Mouse (Mus musculus) myocyte (in vitro differentiated cells): ENCODE data around the gene Tmem167. TPM values are rescaled to one million over a fixed set of nuclear protein-coding genes. Genes with fewer than 3 reads are reported as not detected.

Source experiments
- H3K27me3 ChIP-seq: one replicate; pipeline ENCODE4 v1.6.1; 2011; ENCODE audit not compliant: control insufficient read depth, insufficient read depth, insufficient read length
- H3K36me3 ChIP-seq: one replicate; pipeline ENCODE4 v1.6.1; 2011; ENCODE audit not compliant: control insufficient read depth, insufficient read depth
- H3K4me2 ChIP-seq: one replicate; pipeline ENCODE4 v1.6.1; 2011; ENCODE audit warnings: low read depth, control low read depth
- H3K4me3 ChIP-seq: one replicate; pipeline ENCODE4 v1.5.1; 2011; ENCODE audit warnings: mild to moderate bottlenecking, control low read depth, moderate library complexity
- H3K79me2 ChIP-seq: one replicate; pipeline ENCODE4 v1.6.1; 2011; ENCODE audit not compliant: control insufficient read depth, insufficient read depth
- H3ac ChIP-seq: one replicate; pipeline ENCODE4 v1.6.1; 2011; ENCODE audit not compliant: control insufficient read depth, insufficient read length
- CEBPB ChIP-seq: IDR thresholded peaks from 2 replicates; pipeline ENCODE4 v1.6.1; 2011; ENCODE audit warnings: mild to moderate bottlenecking, moderate library complexity; ENCODE audit not compliant: poor library complexity, insufficient read depth, severe bottlenecking
- E2F4 ChIP-seq: IDR thresholded peaks from one replicate; pipeline ENCODE4 v1.6.1; 2011; ENCODE audit warnings: mild to moderate bottlenecking, control low read depth, moderate library complexity; ENCODE audit not compliant: insufficient read depth
- MAX ChIP-seq: IDR thresholded peaks from one replicate; pipeline ENCODE4 v1.6.1; 2011; ENCODE audit warnings: low read depth, mild to moderate bottlenecking, control low read depth
- MYOD1 ChIP-seq, 3 experiments: IDR thresholded peaks; one replicate each; pipeline ENCODE4 v1.6.1; 2011; ENCODE audit warnings: control low read depth in 2 of 3, low read depth in 2 of 3, mild to moderate bottlenecking in 2 of 3, moderate library complexity in 1 of 3; ENCODE audit not compliant: insufficient read length in 2 of 3, control insufficient read depth in 1 of 3
- MYOG ChIP-seq, 3 experiments: IDR thresholded peaks; one replicate each; pipeline ENCODE4 v1.6.1; 2011; ENCODE audit warnings: control low read depth in 2 of 3, low read depth in 2 of 3, mild to moderate bottlenecking in 2 of 3; ENCODE audit not compliant: insufficient read length in 2 of 3, control insufficient read depth in 1 of 3, insufficient read depth in 1 of 3
- POLR2A ChIP-seq: IDR thresholded peaks from one replicate; pipeline ENCODE4 v1.6.1; 2011; ENCODE audit warnings: low read depth, mild to moderate bottlenecking, control low read depth, moderate library complexity; ENCODE audit not compliant: insufficient read length
- POLR2AphosphoS2 ChIP-seq: IDR thresholded peaks from one replicate; pipeline ENCODE4 v1.6.1; 2011; ENCODE audit warnings: low read depth, control low read depth; ENCODE audit not compliant: insufficient read length
- REST ChIP-seq: IDR thresholded peaks from one replicate; pipeline ENCODE4 v1.6.1; 2011; ENCODE audit warnings: mild to moderate bottlenecking, control low read depth, moderate library complexity; ENCODE audit not compliant: insufficient read depth, insufficient read length
- SRF ChIP-seq: IDR thresholded peaks from one replicate; pipeline ENCODE4 v1.6.1; 2011; ENCODE audit warnings: low read depth; ENCODE audit not compliant: control insufficient read depth, insufficient read length
- TCF12 ChIP-seq: IDR thresholded peaks from one replicate; pipeline ENCODE4 v1.6.1; 2011; ENCODE audit warnings: mild to moderate bottlenecking, control low read depth; ENCODE audit not compliant: poor library complexity, insufficient read depth, severe bottlenecking
- TCF3 ChIP-seq: IDR thresholded peaks from one replicate; pipeline ENCODE4 v1.6.1; 2011; ENCODE audit warnings: low read depth, control low read depth; ENCODE audit not compliant: insufficient read length
- USF1 ChIP-seq: IDR thresholded peaks from one replicate; pipeline ENCODE4 v1.6.1; 2011; ENCODE audit warnings: low read depth, mild to moderate bottlenecking, control low read depth, moderate library complexity
- polyA plus RNA-seq: library from polyadenylated mRNA; unstranded; fragments of >200 nt; fragmentation: generic; extraction: Trizol; gene quantifications from one replicate; pipeline ENCODE4 v1.2.1, GENCODE M21; 2012; ENCODE audit warnings: missing spikeins

Tmem167 gene
- polyA plus RNA-seq, 1 experiment: 8.1 TPM

DNA sequence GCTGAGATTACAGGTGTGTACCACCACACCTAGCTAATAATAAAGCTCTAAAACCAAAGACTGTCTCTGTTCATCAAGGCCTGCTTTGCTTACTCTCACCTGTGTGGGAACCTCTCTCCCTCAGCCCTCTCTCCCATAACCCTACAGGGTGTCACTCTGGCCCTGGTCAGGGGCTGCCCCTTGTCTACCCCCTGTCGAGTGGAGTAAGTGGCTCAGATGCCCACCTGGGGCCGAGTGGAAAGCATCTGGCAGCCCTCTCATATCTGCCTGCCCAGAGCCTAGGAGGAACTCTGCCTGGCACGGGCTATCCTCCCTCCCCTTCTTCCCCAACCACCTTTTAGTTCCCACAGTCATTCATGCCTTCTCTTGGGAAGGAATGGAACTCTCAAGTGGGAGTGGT, 78.1 kb downstream of the Tmem167 start:
- Histone ChIP-seq H3ac (no peak overlapping the region), H3K27me3 (no peaks in the 10 kb centered on the region), H3K36me3 (no peaks in the 10 kb centered on the region), H3K79me2 (no peaks in the 10 kb centered on the region), H3K4me2 (no peak overlapping the region), H3K4me3 (no peak overlapping the region)
- TF ChIP-seq MYOD1 (IDR thresholded peaks at IDR 0.05; ENCODE audit: control insufficient read depth in 1 of 3, insufficient read length in 2 of 3, low read depth in 2 of 3): no peak
- no peak for TF ChIP-seq MAX
- TF ChIP-seq REST: no peak
- no peak for TF ChIP-seq POLR2A
- no peak for TF ChIP-seq CEBPB
- no peak for TF ChIP-seq MYOG (IDR thresholded peaks at IDR 0.05; ENCODE audit: control insufficient read depth in 1 of 3, insufficient read depth in 1 of 3, insufficient read length in 2 of 3, low read depth in 2 of 3)
- no peak for TF ChIP-seq TCF12
- TF ChIP-seq SRF: no peak
- no peak for TF ChIP-seq TCF3
- TF ChIP-seq USF1: no peak

DNA sequence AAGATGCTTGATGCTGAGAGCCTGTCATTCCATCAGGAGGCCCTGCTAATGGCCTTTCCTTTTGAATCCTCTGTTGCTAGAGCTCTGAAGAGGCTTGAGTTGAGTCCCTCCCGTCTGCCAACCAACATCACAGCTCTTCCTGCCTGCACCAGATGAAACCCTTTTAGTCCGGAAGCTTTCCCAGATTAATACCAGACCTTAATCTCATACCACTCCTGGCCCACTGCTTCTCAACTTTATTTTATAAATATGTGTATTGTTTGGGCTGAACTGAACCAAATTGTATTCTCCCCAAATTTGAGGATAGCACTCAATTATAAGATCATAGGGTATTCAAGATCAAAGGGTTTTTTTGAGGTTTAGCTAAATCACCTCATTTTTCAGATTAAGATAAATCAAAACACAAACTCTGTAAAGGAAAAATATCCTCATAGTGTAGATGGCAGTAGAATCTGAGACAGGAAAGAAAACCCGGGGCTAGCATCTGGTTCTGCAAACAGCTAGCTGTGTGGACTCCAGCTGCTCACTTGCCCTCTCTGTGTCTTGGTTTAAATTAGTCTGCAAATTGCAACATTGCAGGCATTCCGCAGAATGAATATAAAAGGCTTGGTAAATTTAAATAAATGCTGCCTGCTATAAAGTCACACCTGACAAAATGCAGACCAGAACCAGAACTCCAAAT, 81.3 kb downstream of the Tmem167 start:
- Histone ChIP-seq H3K79me2 (no peaks in the 10 kb centered on the region), H3K4me2 (no peak overlapping the region), H3ac (no peak overlapping the region), H3K36me3 (no peaks in the 10 kb centered on the region), H3K27me3 (no peaks in the 10 kb centered on the region), H3K4me3 (no peak overlapping the region)
- TF ChIP-seq TCF12: no peak
- TF ChIP-seq MYOG (IDR thresholded peaks at IDR 0.05; ENCODE audit: control insufficient read depth in 1 of 3, insufficient read depth in 1 of 3, insufficient read length in 2 of 3, low read depth in 2 of 3): no peak
- no peak for TF ChIP-seq REST
- no peak for TF ChIP-seq POLR2AphosphoS2
- no peak for TF ChIP-seq CEBPB
- no peak for TF ChIP-seq MAX
- TF ChIP-seq MYOD1 (IDR thresholded peaks at IDR 0.05; ENCODE audit: control insufficient read depth in 1 of 3, insufficient read length in 2 of 3, low read depth in 2 of 3): no peak
- no peak for TF ChIP-seq SRF
- no peak for TF ChIP-seq USF1

DNA sequence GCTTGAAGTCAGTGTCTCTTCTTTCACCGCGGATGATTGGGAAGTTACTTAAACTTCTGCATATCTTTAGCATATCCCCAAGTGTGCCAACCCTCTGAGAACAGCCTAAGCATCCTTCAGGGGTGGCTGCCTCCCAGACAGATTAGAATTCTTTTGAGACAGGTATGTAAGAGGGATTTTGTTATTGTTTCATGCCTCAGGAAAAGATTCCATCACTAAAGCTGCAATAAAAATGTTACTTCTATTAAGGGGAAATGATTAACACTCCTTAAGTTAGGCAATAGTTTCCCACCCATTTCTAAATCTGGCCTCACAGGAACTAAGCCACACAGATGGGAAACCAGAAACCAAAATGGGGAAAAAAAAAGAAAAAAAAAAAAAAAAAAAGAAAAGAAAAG, 81.9 kb downstream of the Tmem167 start:
- TF ChIP-seq TCF3 (no peak), USF1 (no peak), POLR2A (no peak), REST (no peak), POLR2AphosphoS2 (no peak), MAX (no peak), MYOG (IDR thresholded peaks at IDR 0.05; ENCODE audit: control insufficient read depth in 1 of 3, insufficient read depth in 1 of 3, insufficient read length in 2 of 3, low read depth in 2 of 3) (no peak), CEBPB (no peak), SRF (no peak), E2F4 (no peak)
- no peak overlapping the region for H3ac ChIP-seq

GRCm38 (mm10) chr13:90171390-90171789, 82.5 kb downstream of the Tmem167 start:
- Histone ChIP-seq H3K36me3 (no peaks in the 10 kb centered on the region), H3K4me2 (no peak overlapping the region), H3K27me3 (no peaks in the 10 kb centered on the region), H3ac (no peak overlapping the region), H3K4me3 (no peak overlapping the region), H3K79me2 (no peaks in the 10 kb centered on the region)
- TF ChIP-seq E2F4 (no peak), TCF12 (no peak), MAX (no peak), USF1 (no peak)

More for the DNA sequence above, 81.9 kb downstream of the Tmem167 start:
- no peaks in the 10 kb centered on the region for H3K27me3 ChIP-seq
- no peak overlapping the region for H3K4me3 ChIP-seq
- no peaks in the 10 kb centered on the region for H3K79me2 ChIP-seq
- no peaks in the 10 kb centered on the region for H3K36me3 ChIP-seq
- H3K4me2 ChIP-seq: no peak overlapping the region

GRCm38 (mm10) chr13:90175662-90176061, 86.7 kb downstream of the Tmem167 start:
- H3K36me3 ChIP-seq: no peaks in the 10 kb centered on the region
- H3K4me3 ChIP-seq: no peak overlapping the region
- H3K27me3 ChIP-seq: no peaks in the 10 kb centered on the region
- H3K4me2 ChIP-seq: no peak overlapping the region
- H3ac ChIP-seq: no peak overlapping the region
- H3K79me2 ChIP-seq: no peaks in the 10 kb centered on the region
- no peak for TF ChIP-seq REST
- no peak for TF ChIP-seq SRF
- no peak for TF ChIP-seq TCF12
- TF ChIP-seq MAX: no peak
- no peak for TF ChIP-seq MYOG (IDR thresholded peaks at IDR 0.05; ENCODE audit: control insufficient read depth in 1 of 3, insufficient read depth in 1 of 3, insufficient read length in 2 of 3, low read depth in 2 of 3)
- TF ChIP-seq POLR2A: no peak
- TF ChIP-seq E2F4: no peak
- no peak for TF ChIP-seq USF1
- no peak for TF ChIP-seq TCF3
- no peak for TF ChIP-seq CEBPB
- no peak for TF ChIP-seq POLR2AphosphoS2
